28 mouse cellular contexts compared by ENCODE assay signal in genomic region chr7:73367681-73368464, GRCm38 (mm10). TPM values are rescaled to one million over a fixed set of nuclear protein-coding genes. Genes with fewer than 3 reads are reported as not detected.
"Had no signal": no experiment of that assay in that cellular context is flagged by ENCODE, and none has a peak within 500 bp of the region (broad histone marks: within the 10 kb centered on the region; RNA-seq: fewer than 3 reads in every experiment).

No protein-coding gene starts in this region.

- ATAC-seq: forebrain, embryonic 13.5 days; forebrain, embryonic 14.5 days; forebrain, embryonic 15.5 days; forebrain, embryonic 16.5 days; forebrain, postnatal 0 days had no signal

- H3K27me3 ChIP-seq: forebrain, embryonic 15.5 days had no signal

- H3K27ac ChIP-seq: embryonic facial prominence, embryonic 10.5 days; embryonic facial prominence, embryonic 12.5 days; embryonic facial prominence, embryonic 13.5 days; embryonic facial prominence, embryonic 15.5 days; forebrain, embryonic 10.5 days; forebrain, embryonic 12.5 days; forebrain, embryonic 13.5 days; forebrain, embryonic 15.5 days; heart, embryonic 10.5 days had no signal

- H3K4me2 ChIP-seq: embryonic facial prominence, embryonic 12.5 days; embryonic facial prominence, embryonic 13.5 days; embryonic facial prominence, embryonic 15.5 days; forebrain, embryonic 12.5 days; forebrain, embryonic 13.5 days; forebrain, embryonic 15.5 days; heart, embryonic 11.5 days had no signal

- H3K9ac ChIP-seq: embryonic facial prominence, embryonic 12.5 days; embryonic facial prominence, embryonic 13.5 days; embryonic facial prominence, embryonic 15.5 days; forebrain, embryonic 12.5 days; forebrain, embryonic 13.5 days; forebrain, embryonic 15.5 days; forebrain, postnatal 0 days had no signal

- H3K4me3 ChIP-seq: embryonic facial prominence, embryonic 10.5 days; embryonic facial prominence, embryonic 12.5 days; embryonic facial prominence, embryonic 13.5 days; embryonic facial prominence, embryonic 15.5 days; erythroblast, embryonic 14.5 days; forebrain, embryonic 10.5 days; forebrain, embryonic 12.5 days; forebrain, embryonic 13.5 days; forebrain, embryonic 15.5 days; gastrocnemius, adult 2 months; heart, embryonic 10.5 days had no signal

- DNase-seq: cerebellum, adult 9-10 months; cerebellum, postnatal 10 days; cerebellum, postnatal 14 days; cerebellum, postnatal 25 days; cerebellum, postnatal 36 days; embryo, embryonic 11 days; forebrain, postnatal 0 days; gastrocnemius, adult 2 months; gastrocnemius, postnatal 10 days; gastrocnemius, postnatal 14 days; gastrocnemius, postnatal 25 days; gastrocnemius, postnatal 36 days; heart, adult 18-20 months had no signal

- H3K36me3 ChIP-seq: embryonic facial prominence, embryonic 10.5 days; embryonic facial prominence, embryonic 12.5 days; embryonic facial prominence, embryonic 13.5 days; embryonic facial prominence, embryonic 15.5 days; forebrain, embryonic 10.5 days; forebrain, embryonic 15.5 days; heart, embryonic 10.5 days had no signal

RNA-seq across cellular contexts. Expression of gene Rgma, which starts 7.4 kb away (rescaled TPM):
- total RNA-seq: common myeloid progenitor, adult 5-6 weeks; granulocyte monocyte progenitor cell, adult 5-6 weeks had no signal
- polyA plus RNA-seq: erythroblast, embryonic 14.5 days had no signal
